21 mouse cellular contexts compared by ENCODE assay signal in genomic region chr9:46049525-46049924, GRCm38 (mm10). TPM values are rescaled to one million over a fixed set of nuclear protein-coding genes. Genes with fewer than 3 reads are reported as not detected.
DNase-seq lines count a peak whose midpoint lies in the region; ATAC-seq and TF ChIP-seq lines count a peak whose summit lies in the region.
"Had no signal": no experiment of that assay in that cellular context is flagged by ENCODE, and none has a peak within 500 bp of the region (broad histone marks: within the 10 kb centered on the region; RNA-seq: fewer than 3 reads in every experiment).

No protein-coding gene starts in this region.

- H3K9me3 ChIP-seq in heart, embryonic 13.5 days: no peaks in the 10 kb centered on the region
- no peaks in the 10 kb centered on the region for H3K9me3 ChIP-seq in lung, postnatal 0 days (ENCODE audit: low read length)
- no peaks in the 10 kb centered on the region for H3K9me3 ChIP-seq in hindbrain, embryonic 11.5 days (ENCODE audit: control insufficient read depth, low read length)
- H3K9me3 ChIP-seq: forebrain, embryonic 12.5 days; hindbrain, embryonic 10.5 days; hindbrain, embryonic 15.5 days had no signal

- DNase-seq in heart, adult 18-20 months: no peak
- peak; percentile 36 for DNase-seq in lung, postnatal 0 days (ENCODE audit: low spot score)
- DNase-seq in lung, adult 18-20 months: no peak
- no peak for DNase-seq in T-cell, adult 2 months (ENCODE audit: low spot score)
- DNase-seq in hindbrain, embryonic 11.5 days (ENCODE audit: low spot score): no peak
- DNase-seq: adrenal gland, postnatal 14 days; cerebellum, adult 18-20 months; cerebellum, adult 9-11 months; cerebellum, postnatal 36 days; gastrocnemius, postnatal 14 days; heart, postnatal 14 days; kidney, adult 2 months had no signal

- peaks cover 43% of the 10 kb centered on the region for H3K4me1 ChIP-seq in heart, embryonic 13.5 days
- peaks cover 3% of the 10 kb centered on the region; the same call in 1 of the 2 replicates for H3K4me1 ChIP-seq in lung, postnatal 0 days (ENCODE audit: insufficient read depth, low read depth, low read length)
- peaks cover 4% of the 10 kb centered on the region; the same call in 1 of the 2 replicates for H3K4me1 ChIP-seq in hindbrain, embryonic 11.5 days (replicated peaks; ENCODE audit: control insufficient read depth, insufficient read depth, low read length)

- 0 out of 2 replicates have a peak overlapping the region, but pooled peaks have one; percentile 6 for H3K27ac ChIP-seq in heart, embryonic 13.5 days (replicated peaks)
- H3K27ac ChIP-seq in lung, postnatal 0 days (ENCODE audit: low read length): no peak overlapping the region
- H3K27ac ChIP-seq in hindbrain, embryonic 11.5 days (ENCODE audit: low read depth, low read length): no peak overlapping the region
- H3K27ac ChIP-seq: forebrain, embryonic 12.5 days; hindbrain, embryonic 10.5 days; hindbrain, embryonic 15.5 days had no signal

- TF ChIP-seq CTCF in lung, postnatal 0 days (IDR thresholded peaks at IDR 0.05): no peak

- H3K4me2 ChIP-seq in heart, embryonic 13.5 days: no peak overlapping the region
- H3K4me2 ChIP-seq in lung, postnatal 0 days (replicated peaks; ENCODE audit: low read depth, low read length): no peak overlapping the region
- no peak overlapping the region for H3K4me2 ChIP-seq in hindbrain, embryonic 11.5 days (replicated peaks; ENCODE audit: low read depth, low read length)
- H3K4me2 ChIP-seq: forebrain, embryonic 12.5 days; heart, embryonic 11.5 days; hindbrain, embryonic 15.5 days had no signal

- H3K9ac ChIP-seq in heart, embryonic 13.5 days: no peak overlapping the region
- no peak overlapping the region for H3K9ac ChIP-seq in lung, postnatal 0 days (replicated peaks; ENCODE audit: low read depth)
- no peak overlapping the region for H3K9ac ChIP-seq in hindbrain, embryonic 11.5 days (ENCODE audit: low read depth, low read length)
- H3K9ac ChIP-seq: forebrain, embryonic 12.5 days; hindbrain, embryonic 15.5 days had no signal

- 64% methylated on average over 7 of the region's 7 CpGs for WGBS in heart, embryonic 13.5 days
- 60% methylated on average over 7 of the region's 7 CpGs for WGBS in lung, postnatal 0 days
- 83% methylated on average over 7 of the region's 7 CpGs for WGBS in hindbrain, embryonic 11.5 days

- no peaks in the 10 kb centered on the region for H3K36me3 ChIP-seq in heart, embryonic 13.5 days
- no peaks in the 10 kb centered on the region for H3K36me3 ChIP-seq in lung, postnatal 0 days (ENCODE audit: insufficient read depth, low read length)
- no peaks in the 10 kb centered on the region for H3K36me3 ChIP-seq in hindbrain, embryonic 11.5 days (ENCODE audit: control insufficient read depth, insufficient read depth, low read length)
- H3K36me3 ChIP-seq: forebrain, embryonic 12.5 days; hindbrain, embryonic 10.5 days; hindbrain, embryonic 15.5 days had no signal

- no peak overlapping the region for H3K4me3 ChIP-seq in heart, embryonic 13.5 days
- no peak overlapping the region for H3K4me3 ChIP-seq in lung, postnatal 0 days (ENCODE audit: low read depth, low read length)
- H3K4me3 ChIP-seq in hindbrain, embryonic 11.5 days (ENCODE audit: low read depth, low read length): no peak overlapping the region
- H3K4me3 ChIP-seq: forebrain, embryonic 12.5 days; hindbrain, embryonic 10.5 days; hindbrain, embryonic 15.5 days had no signal

- H3K27me3 ChIP-seq in heart, embryonic 13.5 days (replicated peaks): no peaks in the 10 kb centered on the region
- no peaks in the 10 kb centered on the region for H3K27me3 ChIP-seq in lung, postnatal 0 days (replicated peaks; ENCODE audit: insufficient read depth, low read length)
- H3K27me3 ChIP-seq in hindbrain, embryonic 11.5 days (ENCODE audit: control insufficient read depth, insufficient read depth, low read length): no peaks in the 10 kb centered on the region
- H3K27me3 ChIP-seq: forebrain, embryonic 12.5 days; hindbrain, embryonic 15.5 days had no signal

- TF ChIP-seq EP300 in lung, postnatal 0 days (IDR thresholded peaks at IDR 0.05): no peak

- no peak for ATAC-seq in heart, embryonic 13.5 days (ENCODE audit: extremely low read depth, insufficient number of reproducible peaks, low FRiP score, low TSS enrichment)
- peak; percentile 35; the same call in 1 of the 2 replicates for ATAC-seq in lung, postnatal 0 days
- ATAC-seq in megakaryocyte, adult 5-6 weeks (ENCODE audit: poor library complexity, severe bottlenecking): peak; percentile 92
- ATAC-seq in hindbrain, embryonic 11.5 days (ENCODE audit: low FRiP score): no peak
- ATAC-seq: activated CD4-positive, CD25-positive, alpha-beta regulatory T cell, adult 4 months; forebrain, embryonic 16.5 days; intestine, embryonic 16.5 days had no signal

RNA-seq across cellular contexts. Expression of gene Sik3, which starts 36.9 kb away (rescaled TPM):
- 4.7 and 5.8 TPM in 2 replicates for polyA plus RNA-seq in heart, embryonic 13.5 days (2015; fragmentation: Nextera tagmentation; extraction: Ambion mirVana)
- total RNA-seq in heart, adult 18-20 months (2021): 10 to 100 TPM; 67.9 to 69.1 TPM
- polyA plus RNA-seq in lung, postnatal 0 days (2015; fragmentation: Nextera tagmentation; extraction: Ambion mirVana): 8.9 and 9.3 TPM in 2 replicates
- total RNA-seq in megakaryocyte, adult 5-6 weeks (2015): 32.9 and 34.5 TPM in 2 replicates
- total RNA-seq in megakaryocyte, adult 5-6 weeks (2017): 17.5 and 24.0 TPM in 2 replicates
- 9.0 and 10.1 TPM in 2 replicates for polyA plus RNA-seq in hindbrain, embryonic 11.5 days (2014; fragmentation: Nextera tagmentation; extraction: Ambion mirVana)

RNA-seq across cellular contexts. Expression of gene Pafah1b2, which starts 37.0 kb away (rescaled TPM):
- polyA plus RNA-seq in heart, embryonic 13.5 days (2015; fragmentation: Nextera tagmentation; extraction: Ambion mirVana): 133 and 137 TPM in 2 replicates
- total RNA-seq in heart, adult 18-20 months (2021): 10 to 100 TPM; 52.3 to 58.0 TPM
- polyA plus RNA-seq in lung, postnatal 0 days (2015; fragmentation: Nextera tagmentation; extraction: Ambion mirVana): 82.8 and 84.6 TPM in 2 replicates
- 28.6 and 44.4 TPM in 2 replicates for total RNA-seq in megakaryocyte, adult 5-6 weeks (2015)
- total RNA-seq in megakaryocyte, adult 5-6 weeks (2017): 53.0 and 73.9 TPM in 2 replicates
- polyA plus RNA-seq in hindbrain, embryonic 11.5 days (2014; fragmentation: Nextera tagmentation; extraction: Ambion mirVana): 282 and 301 TPM in 2 replicates

Comparison
In these comparisons a context has a peak if more than half of its experiments do, and no peak if none do; other contexts are left out.
1. ATAC-seq: peak in lung, postnatal 0 days (single experiment) and megakaryocyte, adult 5-6 weeks (single experiment); none in heart, embryonic 13.5 days (single experiment) and hindbrain, embryonic 11.5 days (single experiment).